Mouse (Mus musculus) E14TG2a.4 (cell line): ENCODE results near the gene Pdzrn3.

ENCODE experiments used
- H3K27me3 ChIP-seq: 2 replicates; pipeline ENCODE4 v1.6.1; 2014; ENCODE audit warnings: low read length, control low read depth; ENCODE audit not compliant: insufficient read depth
- H3K36me3 ChIP-seq: 2 replicates; pipeline ENCODE4 v1.6.1; 2014; ENCODE audit warnings: low read length, control low read depth; ENCODE audit not compliant: insufficient read depth
- H3K4me1 ChIP-seq: replicated peaks from 2 replicates; pipeline ENCODE4 v1.6.1; 2014; ENCODE audit warnings: low read depth, low read length, control low read depth
- H3K4me3 ChIP-seq: replicated peaks from 2 replicates; pipeline ENCODE4 v1.5.1; 2014; ENCODE audit warnings: mild to moderate bottlenecking, low read length
- H3K9me3 ChIP-seq: 2 replicates; pipeline ENCODE4 v1.6.1; 2014; ENCODE audit warnings: low read length, control low read depth
- CTCF ChIP-seq: conservative IDR thresholded peaks from 2 replicates; pipeline ENCODE4 v1.5.1; 2014; ENCODE audit warnings: low read length
- NANOG ChIP-seq: IDR thresholded peaks from 2 replicates; pipeline ENCODE4 v1.6.1; 2014; ENCODE audit warnings: borderline replicate concordance, low read length, mixed read lengths
- POU5F1 ChIP-seq: IDR thresholded peaks from 2 replicates; pipeline ENCODE4 v1.6.1; 2014; ENCODE audit warnings: low read length, borderline replicate concordance

The Pdzrn3 gene

DNA sequence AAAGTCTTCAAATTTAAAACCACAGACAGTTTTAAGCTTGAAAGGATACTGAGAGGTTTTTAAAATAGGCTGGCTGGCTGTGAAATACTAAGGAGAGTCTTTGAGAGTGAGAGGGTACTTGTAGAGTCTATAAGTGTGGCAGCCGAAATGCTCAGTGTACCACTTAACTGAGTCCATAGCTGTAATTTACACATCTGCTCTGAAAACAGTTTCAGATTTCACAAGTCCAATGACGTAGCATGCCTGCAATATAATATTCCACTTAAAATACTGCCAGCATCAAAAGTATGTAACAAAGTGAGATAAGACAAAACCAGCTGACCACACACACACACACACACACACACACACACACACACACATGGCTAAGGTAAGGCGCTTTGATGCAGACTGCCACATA lies 101.9 kb downstream of the Pdzrn3 start:
- H3K9me3 ChIP-seq: no peaks in the 10 kb centered on the region
- no peaks in the 10 kb centered on the region for H3K36me3 ChIP-seq
- TF ChIP-seq NANOG: no peak
- no peak for TF ChIP-seq POU5F1
- TF ChIP-seq CTCF: no peak
- H3K4me1 ChIP-seq: peaks cover 11% of the 10 kb centered on the region; the same call in 1 of the 2 replicates
- no peak overlapping the region for H3K4me3 ChIP-seq
- H3K27me3 ChIP-seq: no peaks in the 10 kb centered on the region

DNA sequence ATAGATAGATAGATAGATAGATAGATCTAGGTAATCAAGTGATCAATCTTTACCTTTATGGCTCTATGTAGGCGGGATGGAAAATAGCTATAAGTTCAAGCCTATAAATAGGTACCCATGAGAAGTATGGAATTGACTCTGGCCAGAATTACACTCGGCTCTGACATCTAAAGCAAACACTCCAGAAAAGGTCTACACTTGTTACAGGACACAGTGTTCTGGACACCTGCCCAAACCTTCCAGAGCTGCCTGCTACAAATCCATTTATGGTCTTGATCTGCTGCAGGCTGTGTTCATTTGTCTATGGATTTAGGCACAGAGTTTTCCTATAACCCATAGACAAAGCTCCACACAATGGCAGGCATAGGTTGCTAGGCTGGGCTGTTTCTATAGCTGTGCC lies 102.9 kb downstream of the Pdzrn3 start:
- Histone ChIP-seq H3K9me3 (no peaks in the 10 kb centered on the region), H3K4me3 (no peak overlapping the region), H3K4me1 (peaks cover 15% of the 10 kb centered on the region; the same call in 1 of the 2 replicates), H3K36me3 (no peaks in the 10 kb centered on the region), H3K27me3 (no peaks in the 10 kb centered on the region)
- TF ChIP-seq POU5F1 (no peak), CTCF (no peak), NANOG (no peak)

DNA sequence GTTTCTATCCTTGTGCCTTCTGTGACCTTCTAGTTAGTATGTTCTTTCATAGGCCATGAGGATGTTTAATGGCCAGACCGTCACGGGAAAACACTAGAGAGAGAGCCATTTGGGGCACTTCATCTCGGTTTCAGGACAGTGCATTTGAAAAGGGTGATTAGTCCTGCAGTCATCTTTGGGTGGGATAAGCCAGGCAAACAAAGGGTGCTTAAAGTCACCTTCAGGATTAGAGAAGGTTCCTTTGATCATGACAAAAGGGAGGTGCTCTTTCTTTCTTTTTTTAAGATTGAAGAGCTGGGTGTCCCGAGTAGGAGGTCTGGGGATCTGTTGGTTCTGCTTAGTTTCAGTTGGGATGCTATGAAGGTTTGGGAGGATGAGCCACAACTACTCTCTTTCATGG lies 105.4 kb downstream of the Pdzrn3 start:
- no peaks in the 10 kb centered on the region for H3K9me3 ChIP-seq
- H3K4me1 ChIP-seq: peaks cover 15% of the 10 kb centered on the region; the same call in 1 of the 2 replicates
- no peaks in the 10 kb centered on the region for H3K27me3 ChIP-seq
- H3K4me3 ChIP-seq: no peak overlapping the region
- TF ChIP-seq POU5F1: no peak
- no peak for TF ChIP-seq CTCF
- TF ChIP-seq NANOG: peak; percentile 31; the same call in 1 of the 2 replicates
- no peaks in the 10 kb centered on the region for H3K36me3 ChIP-seq

DNA sequence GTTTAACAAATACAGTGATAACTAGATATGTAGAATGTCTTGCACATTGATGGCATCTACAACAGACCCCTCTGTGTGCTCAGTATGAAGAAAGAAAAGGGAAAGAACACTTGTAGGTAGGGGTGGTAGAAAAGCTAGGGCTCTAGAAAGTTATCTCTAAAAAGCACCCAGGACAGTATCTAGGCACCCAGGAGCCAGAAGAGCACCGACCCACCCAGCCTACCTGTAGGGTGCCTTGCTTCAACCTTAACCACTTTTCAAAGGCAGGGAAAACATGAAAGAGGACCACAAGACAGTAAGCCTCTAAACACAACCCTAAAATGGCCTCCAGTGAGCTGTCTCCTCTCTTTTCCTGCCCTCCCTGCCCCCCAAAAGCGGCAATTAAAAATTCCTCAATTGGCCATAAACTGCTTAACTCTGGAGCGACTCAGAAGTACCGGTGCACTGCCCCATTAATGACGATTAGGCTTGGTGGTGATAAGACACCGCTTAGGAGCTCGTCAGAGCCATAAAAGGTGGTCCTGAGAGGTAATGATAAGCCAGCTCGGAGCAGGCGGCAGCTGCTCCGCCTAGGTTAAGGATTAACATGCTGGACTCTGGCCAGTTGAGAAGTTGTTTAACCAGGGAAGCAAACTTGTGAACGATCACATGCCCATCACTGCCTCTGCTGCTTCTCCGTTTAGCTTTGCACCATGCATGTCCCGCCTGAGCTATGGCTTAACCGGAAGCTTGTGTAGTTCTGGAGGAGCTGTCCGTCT lies 106.1 kb downstream of the Pdzrn3 start:
- Histone ChIP-seq H3K27me3 (no peaks in the 10 kb centered on the region), H3K9me3 (no peaks in the 10 kb centered on the region), H3K4me1 (peaks cover 15% of the 10 kb centered on the region; the same call in 1 of the 2 replicates), H3K4me3 (no peak overlapping the region), H3K36me3 (no peaks in the 10 kb centered on the region)
- TF ChIP-seq CTCF (no peak), POU5F1 (no peak), NANOG (no peak)

DNA sequence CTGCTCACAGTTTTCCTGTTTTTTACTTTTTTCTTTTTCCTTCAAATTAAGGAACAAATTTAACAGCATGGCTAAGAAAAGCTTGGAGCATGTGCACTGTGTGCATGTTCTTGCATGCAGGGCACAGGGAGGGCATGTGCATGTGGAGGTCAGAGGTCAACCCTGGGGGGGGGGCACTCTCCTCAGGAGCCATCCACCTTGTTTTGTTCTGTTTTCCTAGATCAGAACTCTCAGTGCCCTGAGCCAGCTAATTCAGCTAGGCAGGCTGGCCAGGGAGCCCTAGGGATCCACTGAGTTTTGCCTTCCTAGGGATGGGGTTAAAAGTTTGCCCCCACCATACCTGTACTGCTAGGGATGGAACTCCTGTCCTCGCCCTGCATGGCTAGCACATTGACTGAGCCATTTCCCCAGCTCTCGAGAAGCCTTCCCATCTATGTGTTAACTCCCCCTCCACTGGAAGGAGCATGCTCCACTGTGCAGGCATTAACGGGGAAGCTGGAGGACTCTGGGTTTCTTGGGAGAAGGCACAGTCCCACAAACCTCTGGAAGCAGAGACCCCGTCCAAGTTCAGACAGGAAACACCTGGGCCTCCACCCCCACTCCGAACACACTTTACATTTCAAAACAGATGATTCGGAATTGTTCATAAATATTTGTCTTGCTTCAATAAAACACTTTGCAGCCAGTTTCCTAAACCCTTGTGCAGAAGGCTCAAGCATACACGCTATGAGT lies 107.4 kb downstream of the Pdzrn3 start:
- peaks cover 15% of the 10 kb centered on the region; the same call in 1 of the 2 replicates for H3K4me1 ChIP-seq
- no peak overlapping the region for H3K4me3 ChIP-seq
- TF ChIP-seq NANOG: no peak
- no peak for TF ChIP-seq CTCF
- TF ChIP-seq POU5F1: no peak
- no peaks in the 10 kb centered on the region for H3K27me3 ChIP-seq
- H3K9me3 ChIP-seq: no peaks in the 10 kb centered on the region
- no peaks in the 10 kb centered on the region for H3K36me3 ChIP-seq

DNA sequence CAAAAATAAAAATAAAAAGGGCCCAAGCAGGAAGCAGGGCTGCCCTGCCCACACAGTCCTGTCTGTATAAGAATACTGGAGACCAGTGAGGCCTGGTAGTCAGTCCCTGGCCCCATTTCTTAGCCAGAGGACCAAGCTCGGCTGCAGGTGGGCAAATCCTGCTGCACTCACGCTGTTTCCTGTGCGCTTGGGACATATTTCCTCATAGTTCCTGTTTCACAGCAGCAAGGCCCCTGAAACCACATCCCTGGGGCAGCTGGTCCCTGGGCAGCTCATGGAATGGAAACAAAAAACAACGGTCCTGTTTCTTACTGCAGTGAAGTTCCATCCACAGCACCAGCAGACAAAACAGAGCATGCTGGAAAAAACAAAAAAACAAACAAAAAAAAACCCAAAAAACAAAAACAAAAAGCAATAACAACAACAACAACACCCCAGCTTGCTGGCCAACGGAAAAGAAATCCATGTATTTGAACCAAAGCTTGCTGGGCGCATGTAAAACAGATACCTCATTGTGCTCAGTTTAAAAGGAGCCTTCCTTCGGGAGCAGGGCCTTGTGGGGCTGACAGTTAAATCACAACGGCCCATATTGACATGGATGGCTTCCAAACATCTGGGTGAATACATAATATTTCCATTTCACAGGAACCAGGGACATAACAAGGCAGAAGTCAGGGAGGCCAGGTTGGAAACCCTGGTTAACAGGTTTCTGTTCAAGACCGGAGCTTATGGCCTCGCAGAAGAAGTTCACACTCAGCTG lies 108.2 kb downstream of the Pdzrn3 start:
- H3K4me3 ChIP-seq: no peak overlapping the region
- no peaks in the 10 kb centered on the region for H3K27me3 ChIP-seq
- peaks cover 15% of the 10 kb centered on the region; the same call in 1 of the 2 replicates for H3K4me1 ChIP-seq
- no peak for TF ChIP-seq POU5F1
- TF ChIP-seq NANOG: no peak
- TF ChIP-seq CTCF: no peak
- H3K9me3 ChIP-seq: no peaks in the 10 kb centered on the region
- no peaks in the 10 kb centered on the region for H3K36me3 ChIP-seq

DNA sequence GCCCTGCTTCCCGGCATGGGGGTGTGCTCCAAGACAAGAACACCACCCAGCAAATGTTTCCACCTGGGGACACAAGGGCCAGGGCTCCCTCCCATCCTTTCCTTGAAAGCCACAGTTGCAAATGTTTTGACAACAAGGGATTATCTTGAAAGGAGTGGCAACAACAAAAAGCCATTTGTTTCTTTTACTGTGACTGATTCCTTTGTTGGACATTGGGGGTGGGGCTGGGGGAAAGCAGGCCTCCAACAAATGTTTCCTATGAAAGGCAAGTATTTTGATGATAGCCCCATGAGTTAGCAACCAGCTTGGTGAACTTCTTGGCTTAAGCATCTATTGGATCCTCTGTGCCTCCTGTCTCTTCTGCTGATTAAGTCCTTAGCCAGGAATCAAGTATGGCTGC lies 109.4 kb downstream of the Pdzrn3 start:
- no peaks in the 10 kb centered on the region for H3K9me3 ChIP-seq
- no peak overlapping the region for H3K4me3 ChIP-seq
- TF ChIP-seq CTCF (no peak), NANOG (no peak), POU5F1 (no peak)
- peaks cover 15% of the 10 kb centered on the region for H3K4me1 ChIP-seq
- H3K27me3 ChIP-seq: no peaks in the 10 kb centered on the region
- H3K36me3 ChIP-seq: no peaks in the 10 kb centered on the region

DNA sequence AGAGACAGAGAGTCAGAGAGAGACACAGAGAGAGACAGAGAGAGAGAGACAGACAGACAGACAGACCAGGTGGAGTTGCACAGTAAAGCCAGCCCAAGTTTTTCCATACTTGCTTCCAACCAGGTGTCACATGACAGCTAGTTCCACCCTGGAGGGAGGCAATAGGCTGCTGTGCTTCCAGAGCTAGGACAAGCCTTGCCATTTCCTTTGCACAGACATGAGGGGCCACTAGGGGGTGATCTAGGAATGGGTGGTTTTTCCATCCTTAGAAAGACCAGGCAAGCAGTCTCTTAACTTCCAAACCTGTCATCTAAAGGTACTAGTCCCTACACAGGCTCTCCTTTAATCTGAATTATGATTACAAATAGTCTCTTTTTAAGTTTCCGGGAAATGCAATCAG lies 110.9 kb downstream of the Pdzrn3 start:
- Histone ChIP-seq H3K4me1 (peaks cover 7% of the 10 kb centered on the region), H3K36me3 (no peaks in the 10 kb centered on the region), H3K4me3 (no peak overlapping the region), H3K9me3 (no peaks in the 10 kb centered on the region), H3K27me3 (no peaks in the 10 kb centered on the region)
- no peak for TF ChIP-seq NANOG
- TF ChIP-seq CTCF: peak; percentile 68
